Mouse (Mus musculus) heart, embryonic 10.5 days (tissue): Measurements from ENCODE around the gene Gmcl1. TPM values are rescaled to one million over a fixed set of nuclear protein-coding genes. Genes with fewer than 3 reads are reported as not detected.

Experiments used
- polyA plus RNA-seq: library from polyadenylated mRNA; unstranded; fragments of >200 nt; fragmentation: Nextera tagmentation; extraction: Ambion mirVana; gene quantifications from 2 replicates; pipeline ENCODE4 v1.2.1, GENCODE M21; 2016

The Gmcl1 gene
- polyA plus RNA-seq, 1 experiment from 2014 or later: 26.3 TPM

Other genes starting within 250 kb of the Gmcl1 start
- 411 and 428 TPM in 2 replicates for gene Pcbp1, start 207.1 kb downstream of the Gmcl1 start, polyA plus RNA-seq
- 0.23 and 0.58 TPM in 2 replicates for gene Asprv1, start 105.2 kb downstream of the Gmcl1 start, polyA plus RNA-seq
- gene Mxd1, start 64.2 kb downstream of the Gmcl1 start, polyA plus RNA-seq: 8.9 and 9.6 TPM in 2 replicates
- gene Snrnp27, start 48.9 kb downstream of the Gmcl1 start, polyA plus RNA-seq: 94.8 and 112 TPM in 2 replicates
- gene Anxa4, start 60.2 kb upstream of the Gmcl1 start, polyA plus RNA-seq: 9.9 and 16.7 TPM in 2 replicates
- 19.4 and 24.3 TPM in 2 replicates for gene Aak1, start 116.1 kb upstream of the Gmcl1 start, polyA plus RNA-seq